Mouse (Mus musculus): ENCODE measurements around the gene Ctsa. TPM values are rescaled to one million over a fixed set of nuclear protein-coding genes. Genes with fewer than 3 reads are reported as not detected.
"Not testable (repeated sequence)": the region's sequence is repeated elsewhere in the genome, so short reads cannot be mapped to it uniquely, and the experiment has no call there.

Ctsa gene
- polyA plus RNA-seq, 1 experiment: 195 TPM

DNA sequence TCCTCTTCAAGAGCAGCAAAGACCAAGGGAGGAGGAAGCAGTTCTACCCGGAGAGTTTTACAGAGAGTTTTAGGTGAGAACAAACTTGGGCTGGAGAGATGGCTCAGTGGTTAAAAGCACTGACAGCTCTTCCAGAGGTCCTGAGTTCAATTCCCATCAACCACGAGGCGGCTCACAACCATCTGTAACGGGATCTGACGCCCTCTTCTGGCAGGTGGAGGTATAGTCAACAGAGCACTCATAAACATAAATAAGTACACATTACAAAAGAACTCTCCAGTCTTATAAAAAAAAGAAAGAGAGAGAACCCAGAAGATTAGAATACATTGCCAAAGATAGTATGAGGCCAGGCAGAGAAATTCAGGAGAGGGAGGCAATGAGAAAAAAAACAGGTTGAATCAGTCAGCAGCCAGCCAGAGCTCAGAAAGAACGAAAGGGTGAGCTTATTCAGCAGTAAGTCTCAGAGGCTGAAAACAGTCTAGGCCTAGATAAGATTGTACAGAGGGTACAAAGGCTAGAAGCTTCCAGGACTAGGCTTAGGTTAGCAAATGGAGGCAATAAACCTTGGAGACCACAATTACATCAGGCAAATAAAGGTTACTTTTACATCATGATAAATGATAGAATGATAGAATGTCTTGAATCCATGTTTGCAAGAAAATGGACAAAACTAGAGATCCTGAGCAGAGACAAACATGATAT lies 39.1 kb downstream of the Ctsa start:
- DNase-seq (ENCODE audit: low read depth, low spot score): no peak
- WGBS: 51% methylated on average over 6 of the region's 6 CpGs

GRCm38 (mm10) chr2:164873621-164874020 lies 40.9 kb downstream of the Ctsa start:
- DNase-seq (ENCODE audit: low read depth, low spot score): no peak
- WGBS: 35% methylated on average over 3 of the region's 3 CpGs

- no peak for DNase-seq (ENCODE audit: low read depth, low spot score)
- WGBS: 21% methylated on average over 1 of the region's 1 CpGs
Observed at GRCm38 (mm10) chr2:164874239-164874769, 41.6 kb downstream of the Ctsa start.

DNA sequence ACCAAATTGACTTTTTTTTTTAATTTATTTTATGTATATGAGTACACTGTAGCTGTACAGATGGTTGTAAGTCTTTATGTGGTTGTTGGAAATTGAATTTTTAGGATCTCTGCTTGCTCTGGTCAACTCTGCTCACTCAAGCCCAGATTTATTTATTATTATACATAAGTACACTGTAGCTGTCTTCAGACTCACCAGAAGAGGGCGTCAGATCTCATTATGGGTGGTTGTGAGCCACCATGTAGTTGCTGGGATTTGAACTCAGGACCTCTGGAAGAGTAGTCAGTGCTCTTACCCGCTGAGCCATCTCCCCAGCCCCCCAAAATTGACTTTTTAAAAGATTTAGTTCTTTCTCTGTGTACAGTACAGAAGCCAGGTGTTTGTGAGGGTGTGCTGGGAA lies 43.0 kb downstream of the Ctsa start:
- WGBS: 46% methylated on average over 2 of the region's 2 CpGs
- DNase-seq (ENCODE audit: low read depth, low spot score): not testable (repeated sequence)

- DNase-seq (ENCODE audit: low read depth, low spot score): not testable (repeated sequence)
- WGBS: 67% methylated on average over 11 of the region's 11 CpGs
Observed at GRCm38 (mm10) chr2:164877376-164878215, 44.9 kb downstream of the Ctsa start.

DNA sequence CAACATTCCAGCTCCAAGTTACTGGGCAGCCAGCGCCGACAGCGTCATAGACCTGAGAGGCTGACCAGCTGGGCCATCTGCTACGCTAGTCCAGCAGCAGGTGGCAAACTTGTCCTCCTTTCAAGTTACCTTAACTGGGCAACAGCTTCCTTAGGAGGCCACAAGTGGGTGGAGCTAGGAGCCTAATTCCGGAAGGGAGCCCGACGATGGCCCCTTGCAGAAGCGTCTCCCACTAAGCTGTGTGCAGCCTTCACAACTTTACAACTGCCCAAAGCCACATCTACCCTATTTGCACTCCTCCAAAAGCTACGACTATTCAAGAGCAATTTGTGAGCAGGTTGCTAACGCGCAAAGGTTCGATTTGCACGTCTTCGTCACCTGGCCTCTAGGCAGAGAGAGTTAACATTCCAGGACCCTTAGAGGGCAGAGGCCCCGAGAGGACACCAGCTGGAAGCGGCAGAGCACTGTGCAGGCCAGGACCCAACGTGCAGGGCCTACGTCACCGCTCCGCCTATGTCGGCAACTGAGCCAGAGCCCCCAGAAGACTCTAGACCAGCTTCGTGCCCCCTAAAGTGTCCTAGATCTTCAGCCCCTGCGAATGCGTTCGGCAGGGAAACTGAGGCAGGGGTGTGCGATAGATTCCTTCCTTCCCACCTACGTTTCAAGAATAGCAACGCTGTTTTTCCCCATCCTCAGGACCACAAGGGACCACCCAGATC lies 46.0 kb downstream of the Ctsa start:
- DNase-seq (ENCODE audit: low read depth, low spot score): peak; percentile 67
- WGBS: 1% methylated on average over 28 of the region's 28 CpGs

DNA sequence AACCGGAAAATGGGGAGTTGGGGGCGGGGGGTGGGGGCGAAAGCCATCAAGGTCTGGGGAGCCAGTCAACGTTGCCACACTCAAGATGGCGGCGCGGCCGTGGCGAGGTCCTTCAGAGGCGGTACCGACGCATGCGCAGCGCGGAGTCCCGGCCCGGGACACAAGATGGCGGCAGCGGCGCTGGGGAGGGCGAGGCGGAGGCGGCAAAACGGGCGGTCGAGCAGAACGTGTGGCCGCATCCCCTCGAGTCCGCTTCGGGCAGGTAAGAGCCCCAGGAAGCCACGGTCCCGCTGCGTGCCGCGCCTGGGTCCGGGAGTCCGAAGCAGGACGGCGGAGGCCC lies 46.5 kb downstream of the Ctsa start, which contains the start of gene Pcif1:
Gene Pcif1 (plus strand): TSS at position 77 of the 340 bp plus-strand sequence.
- WGBS: under 1% methylated on average over 40 of the region's 40 CpGs
- peak; percentile 40 for DNase-seq (ENCODE audit: low read depth, low spot score)

- peak; percentile 85 for DNase-seq (ENCODE audit: low read depth, low spot score)
- WGBS: under 1% methylated on average over 72 of the region's 72 CpGs
Observed at GRCm38 (mm10) chr2:164879568-164880277, 47.0 kb downstream of the Ctsa start.

DNA sequence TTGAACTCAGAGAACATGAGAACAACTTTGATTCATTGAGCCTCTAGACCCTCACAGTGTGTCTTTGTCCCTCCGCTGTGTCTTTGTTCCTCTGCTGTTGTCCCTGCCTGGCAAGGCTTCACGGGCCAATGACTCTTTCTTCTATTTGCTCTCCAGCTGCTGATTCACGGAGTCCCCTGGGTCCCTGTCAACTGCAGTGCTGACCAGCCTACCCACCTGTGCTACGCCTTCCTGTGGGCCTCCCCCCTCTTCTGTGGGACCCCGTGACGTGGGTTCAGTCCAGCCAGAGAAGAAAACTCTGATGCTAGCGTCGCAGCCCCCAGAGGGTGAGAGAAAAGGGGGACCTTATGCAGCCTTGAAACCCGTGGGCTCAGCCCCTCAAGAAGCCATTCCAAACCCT lies 49.9 kb downstream of the Ctsa start:
- no peak for DNase-seq (ENCODE audit: low read depth, low spot score)
- 80% methylated on average over 9 of the region's 9 CpGs for WGBS

GRCm38 (mm10) chr2:164885788-164886187 lies 53.1 kb downstream of the Ctsa start:
- DNase-seq (ENCODE audit: low read depth, low spot score): no peak
- WGBS: 38% methylated on average over 7 of the region's 7 CpGs

DNA sequence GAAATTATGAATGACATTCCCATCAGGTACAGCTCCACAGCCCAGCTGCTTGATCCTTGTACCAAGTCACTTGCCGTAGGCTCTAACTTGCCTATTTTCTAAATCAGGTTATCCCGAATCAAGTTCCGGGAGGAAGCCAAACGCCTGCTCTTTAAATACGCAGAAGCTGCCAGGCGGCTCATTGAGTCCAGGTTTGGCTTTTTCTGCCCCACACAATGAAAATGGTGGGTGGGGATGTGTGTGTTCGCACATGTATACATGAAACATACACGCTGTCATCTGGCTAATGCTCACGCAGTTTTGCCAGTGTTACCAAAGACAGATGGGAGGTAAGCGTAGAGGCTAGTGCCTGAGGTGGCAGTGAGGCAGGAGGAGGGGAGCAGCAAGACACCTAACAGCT lies 53.9 kb downstream of the Ctsa start:
- 95% methylated on average over 10 of the region's 10 CpGs for WGBS
- no peak for DNase-seq (ENCODE audit: low read depth, low spot score)

DNA sequence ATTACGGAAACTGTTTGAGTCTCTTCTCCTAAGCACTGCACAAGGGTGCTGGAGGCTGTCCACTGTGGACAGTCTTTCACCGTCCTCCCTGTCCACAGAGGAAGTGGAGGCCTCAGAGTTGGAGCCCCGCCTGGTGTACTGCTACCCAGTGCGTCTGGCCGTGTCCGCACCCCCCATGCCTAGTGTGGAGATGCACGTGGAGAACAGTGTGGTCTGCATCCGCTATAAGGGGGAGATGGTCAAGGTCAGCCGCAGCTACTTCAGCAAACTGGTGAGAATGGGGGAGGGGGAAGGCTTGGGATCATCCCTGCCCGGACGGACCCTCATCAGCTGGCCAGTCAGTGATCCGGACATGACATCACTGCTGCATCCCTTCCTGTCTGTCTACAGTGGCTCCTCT lies 56.3 kb downstream of the Ctsa start:
- DNase-seq (ENCODE audit: low read depth, low spot score): no peak
- 83% methylated on average over 12 of the region's 12 CpGs for WGBS

- 40% methylated on average over 2 of the region's 2 CpGs for WGBS
- DNase-seq (ENCODE audit: low read depth, low spot score): peak; percentile 74
Observed at GRCm38 (mm10) chr2:164889960-164890359, 57.3 kb downstream of the Ctsa start.

Other genes with a start within 250 kb of the Ctsa start
- gene Wfdc6a, start 247.4 kb upstream of the Ctsa start, polyA plus RNA-seq (2012; rRNA removed): 0.29 TPM in 1 of 2 replicates, not detected in the other
- not detected in 2 replicates for gene Eppin, start 239.3 kb upstream of the Ctsa start, polyA plus RNA-seq (2012; rRNA removed)
- gene Wfdc6b, start 219.4 kb upstream of the Ctsa start, polyA plus RNA-seq (2012; rRNA removed): not detected in 2 replicates
- gene Wfdc8, start 219.2 kb upstream of the Ctsa start, polyA plus RNA-seq (2012; rRNA removed): 0.05 TPM in 1 of 2 replicates, not detected in the other
- 0.14 TPM in 1 of 2 replicates, not detected in the other for gene Wfdc16, start 194.1 kb upstream of the Ctsa start, polyA plus RNA-seq (2012; rRNA removed)
- 0.73 TPM in 1 of 2 replicates, not detected in the other for gene Wfdc10, start 176.8 kb upstream of the Ctsa start, polyA plus RNA-seq (2012; rRNA removed)
- not detected in 2 replicates for gene Wfdc9, start 176.3 kb upstream of the Ctsa start, polyA plus RNA-seq (2012; rRNA removed)
- gene Wfdc11, start 158.8 kb upstream of the Ctsa start, polyA plus RNA-seq (2012; rRNA removed): not detected in 2 replicates
- 0.10 and 0.32 TPM in 2 replicates for gene Wfdc13, start 147.8 kb upstream of the Ctsa start, polyA plus RNA-seq (2012; rRNA removed)
- gene Spint4, start 134.4 kb upstream of the Ctsa start, polyA plus RNA-seq (2012; rRNA removed): not detected in 2 replicates
- not detected in 2 replicates for gene Spint5, start 117.6 kb upstream of the Ctsa start, polyA plus RNA-seq (2012; rRNA removed)
- gene Wfdc3, start 86.9 kb upstream of the Ctsa start, polyA plus RNA-seq (2012; rRNA removed): 0.19 and 0.22 TPM in 2 replicates
- 17.3 and 27.6 TPM in 2 replicates for gene Dnttip1, start 86.9 kb upstream of the Ctsa start, polyA plus RNA-seq (2012; rRNA removed)
- 154 and 183 TPM in 2 replicates for gene Ube2c, start 63.0 kb upstream of the Ctsa start, polyA plus RNA-seq (2012; rRNA removed)
- 2.2 TPM in 1 of 2 replicates, not detected in the other for gene Tnnc2, start 52.9 kb upstream of the Ctsa start, polyA plus RNA-seq (2012; rRNA removed)
- 9.1 and 9.9 TPM in 2 replicates for gene Snx21, start 47.0 kb upstream of the Ctsa start, polyA plus RNA-seq (2012; rRNA removed)
- gene Acot8, start 28.0 kb upstream of the Ctsa start, polyA plus RNA-seq (2012; rRNA removed): 63.0 and 82.8 TPM in 2 replicates
- 4.0 and 4.8 TPM in 2 replicates for gene Zswim3, start 27.8 kb upstream of the Ctsa start, polyA plus RNA-seq (2012; rRNA removed)
- gene Zswim1, start 10.2 kb upstream of the Ctsa start, polyA plus RNA-seq (2012; rRNA removed): 8.1 and 8.3 TPM in 2 replicates
- not detected in 2 replicates for gene Spata25, start 4.3 kb upstream of the Ctsa start, polyA plus RNA-seq (2012; rRNA removed)
- gene Neurl2, start 583 bp downstream of the Ctsa start, polyA plus RNA-seq (2012; rRNA removed): 3.3 and 3.5 TPM in 2 replicates
- gene Pltp, start 24.8 kb downstream of the Ctsa start, polyA plus RNA-seq (2012; rRNA removed): 35.7 and 46.7 TPM in 2 replicates
- 30.8 and 34.3 TPM in 2 replicates for gene Pcif1, start 46.4 kb downstream of the Ctsa start, polyA plus RNA-seq (2012; rRNA removed)
- 18.5 and 26.1 TPM in 2 replicates for gene Zfp335, start 78.9 kb downstream of the Ctsa start, polyA plus RNA-seq (2012; rRNA removed)
- gene Mmp9, start 107.9 kb downstream of the Ctsa start, polyA plus RNA-seq (2012; rRNA removed): 6.9 and 21.8 TPM in 2 replicates
- 0.50 and 0.95 TPM in 2 replicates for gene Slc12a5, start 127.9 kb downstream of the Ctsa start, polyA plus RNA-seq (2012; rRNA removed)
- gene Ncoa5, start 202.0 kb downstream of the Ctsa start, polyA plus RNA-seq (2012; rRNA removed): 18.1 and 22.0 TPM in 2 replicates
- gene Cd40, start 222.8 kb downstream of the Ctsa start, polyA plus RNA-seq (2012; rRNA removed): 9.5 and 9.6 TPM in 2 replicates